Mouse (Mus musculus): ENCODE data around the gene Pkib.

- TF ChIP-seq CTCF (IDR thresholded peaks at IDR 0.05; ENCODE audit: low read depth, low read length) (no peak), POLR2A (IDR thresholded peaks at IDR 0.05; ENCODE audit: borderline replicate concordance, low read depth, low read length) (no peak)
Observed at GRCm38 (mm10) chr10:57627773-57628172, 4.0 kb upstream of the Pkib start.
